ENCODE assay signal across 10 mouse cellular contexts in the genomic region with DNA sequence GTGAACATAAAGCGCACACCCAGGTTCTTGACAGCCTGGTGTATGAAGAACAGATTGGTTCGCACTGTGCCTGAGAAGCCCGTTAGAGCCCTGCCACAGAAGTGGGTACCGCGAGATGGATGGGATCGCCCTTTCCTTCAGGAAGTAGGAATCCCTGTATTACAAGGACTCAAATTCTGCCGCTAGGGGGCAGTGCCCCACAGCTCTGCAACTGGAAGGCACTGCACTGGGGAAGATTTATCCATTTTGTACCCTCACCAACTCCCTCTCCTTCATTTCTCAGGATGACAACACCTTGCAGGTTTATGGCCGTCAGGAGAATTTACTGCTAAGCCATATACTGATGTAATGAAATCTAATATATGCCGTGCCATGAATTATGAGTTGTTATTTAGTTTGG.
DNase-seq lines count a peak whose midpoint lies in the region; ATAC-seq and TF ChIP-seq lines count a peak whose summit lies in the region.
"Had no signal": no experiment of that assay in that cellular context is flagged by ENCODE, and none has a peak within 500 bp of the region (broad histone marks: within the 10 kb centered on the region; RNA-seq: fewer than 3 reads in every experiment).

No protein-coding gene starts in this region.

- H3K4me2 ChIP-seq in midbrain, embryonic 16.5 days (ENCODE audit: low read length), result no peak overlapping the region
- no peak overlapping the region for H3K4me2 ChIP-seq in kidney, embryonic 14.5 days (replicated peaks; ENCODE audit: low read depth, low read length)
- no peak overlapping the region for H3K4me2 ChIP-seq in limb, embryonic 14.5 days (replicated peaks; ENCODE audit: low read depth, low read length, severe bottlenecking)
- H3K4me2 ChIP-seq: embryonic facial prominence, embryonic 13.5 days; stomach, embryonic 15.5 days had no signal

- no peaks in the 10 kb centered on the region for H3K4me1 ChIP-seq in midbrain, embryonic 10.5 days
- no peaks in the 10 kb centered on the region for H3K4me1 ChIP-seq in midbrain, embryonic 16.5 days (ENCODE audit: control insufficient read depth, insufficient read depth, low read length)
- H3K4me1 ChIP-seq in kidney, embryonic 14.5 days (ENCODE audit: control insufficient read depth, insufficient read depth, low read length), result no peaks in the 10 kb centered on the region
- H3K4me1 ChIP-seq in limb, embryonic 14.5 days (ENCODE audit: control insufficient read depth, insufficient read depth, low read length), result no peaks in the 10 kb centered on the region
- no peaks in the 10 kb centered on the region for H3K4me1 ChIP-seq in olfactory bulb, adult 2 months (ENCODE audit: control insufficient read depth, insufficient read depth, low read length)
- H3K4me1 ChIP-seq: embryonic facial prominence, embryonic 13.5 days; stomach, embryonic 15.5 days had no signal

- H3K27me3 ChIP-seq in midbrain, embryonic 10.5 days (ENCODE audit: low read depth, poor library complexity, severe bottlenecking), result no peaks in the 10 kb centered on the region
- H3K27me3 ChIP-seq in midbrain, embryonic 16.5 days (ENCODE audit: control insufficient read depth, insufficient read depth, low read depth, low read length), result no peaks in the 10 kb centered on the region
- no peaks in the 10 kb centered on the region for H3K27me3 ChIP-seq in kidney, embryonic 14.5 days (ENCODE audit: control insufficient read depth, insufficient read depth, low read length)
- H3K27me3 ChIP-seq in limb, embryonic 14.5 days (ENCODE audit: control insufficient read depth, insufficient read depth, low read length), result no peaks in the 10 kb centered on the region
- H3K27me3 ChIP-seq: embryonic facial prominence, embryonic 13.5 days; stomach, embryonic 15.5 days had no signal

- H3K9ac ChIP-seq in midbrain, embryonic 16.5 days (ENCODE audit: low read depth, low read length), result no peak overlapping the region
- no peak overlapping the region for H3K9ac ChIP-seq in kidney, embryonic 14.5 days (ENCODE audit: low read depth, low read length)
- H3K9ac ChIP-seq in limb, embryonic 14.5 days (ENCODE audit: low read depth, low read length, severe bottlenecking), result no peak overlapping the region
- H3K9ac ChIP-seq: embryonic facial prominence, embryonic 13.5 days; stomach, embryonic 15.5 days had no signal

- H3K36me3 ChIP-seq in midbrain, embryonic 10.5 days, result no peaks in the 10 kb centered on the region
- H3K36me3 ChIP-seq in midbrain, embryonic 16.5 days (ENCODE audit: control insufficient read depth, insufficient read depth, low read length), result no peaks in the 10 kb centered on the region
- no peaks in the 10 kb centered on the region for H3K36me3 ChIP-seq in kidney, embryonic 14.5 days (ENCODE audit: control insufficient read depth, insufficient read depth, low read length)
- no peaks in the 10 kb centered on the region for H3K36me3 ChIP-seq in limb, embryonic 14.5 days (ENCODE audit: control insufficient read depth, insufficient read depth, low read length)
- H3K36me3 ChIP-seq: embryonic facial prominence, embryonic 13.5 days; stomach, embryonic 15.5 days had no signal

- no peaks in the 10 kb centered on the region for H3K9me3 ChIP-seq in midbrain, embryonic 10.5 days (replicated peaks)
- H3K9me3 ChIP-seq in midbrain, embryonic 16.5 days (replicated peaks; ENCODE audit: control insufficient read depth, low read length, poor library complexity, severe bottlenecking), result no peaks in the 10 kb centered on the region
- H3K9me3 ChIP-seq in kidney, embryonic 14.5 days (ENCODE audit: control insufficient read depth, low read length), result no peaks in the 10 kb centered on the region
- no peaks in the 10 kb centered on the region for H3K9me3 ChIP-seq in limb, embryonic 14.5 days (ENCODE audit: control insufficient read depth, low read length)
- H3K9me3 ChIP-seq: embryonic facial prominence, embryonic 13.5 days; stomach, embryonic 15.5 days had no signal

- no peak overlapping the region for H3K27ac ChIP-seq in midbrain, embryonic 10.5 days (replicated peaks)
- no peak overlapping the region for H3K27ac ChIP-seq in midbrain, embryonic 16.5 days (ENCODE audit: low read length)
- H3K27ac ChIP-seq in gastrocnemius, adult 2 months, result no peak overlapping the region
- no peak overlapping the region for H3K27ac ChIP-seq in kidney, embryonic 14.5 days (ENCODE audit: low read depth, low read length)
- no peak overlapping the region for H3K27ac ChIP-seq in limb, embryonic 14.5 days (replicated peaks; ENCODE audit: low read depth, low read length)
- no peak overlapping the region for H3K27ac ChIP-seq in olfactory bulb, adult 2 months (ENCODE audit: insufficient read depth, low read depth, low read length)
- H3K27ac ChIP-seq: embryonic facial prominence, embryonic 13.5 days; stomach, embryonic 15.5 days had no signal

- ATAC-seq in midbrain, embryonic 16.5 days, result no peak
- peak; percentile 81 for ATAC-seq in kidney, embryonic 14.5 days (ENCODE audit: low FRiP score, low TSS enrichment)
- peak; percentile 37; the same call in 1 of the 2 replicates for ATAC-seq in limb, embryonic 14.5 days (ENCODE audit: low FRiP score, low read depth)

- DNase-seq in midbrain, embryonic 10.5 days (ENCODE audit: low spot score), result peak; percentile 58
- peak; percentile 62 to 69 for DNase-seq in cerebellum, postnatal 36 days
- peak; percentile 72 for DNase-seq in gastrocnemius, adult 2 months
- DNase-seq in limb, embryonic 14.5 days (ENCODE audit: low spot score), result peak; percentile 82
- DNase-seq in thymus, postnatal 25 days, result peak; percentile 34

- WGBS in midbrain, embryonic 10.5 days, result 41% methylated on average over 9 of the region's 9 CpGs
- 37% methylated on average over 9 of the region's 9 CpGs for WGBS in midbrain, embryonic 16.5 days
- 44% methylated on average over 9 of the region's 9 CpGs for WGBS in kidney, embryonic 14.5 days
- WGBS in limb, embryonic 14.5 days, result 19% methylated on average over 9 of the region's 9 CpGs
- WGBS in olfactory bulb, adult 2 months, result 42% methylated on average over 9 of the region's 9 CpGs

- peak; percentile 91 for TF ChIP-seq CTCF in gastrocnemius, adult 2 months (IDR thresholded peaks at IDR 0.05)
- TF ChIP-seq CTCF in olfactory bulb, adult 2 months (IDR thresholded peaks at IDR 0.05; ENCODE audit: insufficient read depth, low read depth, low read length), result peak; percentile 44; the same call in 1 of the 2 replicates

- no peak overlapping the region for H3K4me3 ChIP-seq in midbrain, embryonic 10.5 days
- no peak overlapping the region for H3K4me3 ChIP-seq in midbrain, embryonic 16.5 days (ENCODE audit: low read depth, low read length)
- no peak overlapping the region for H3K4me3 ChIP-seq in gastrocnemius, adult 2 months
- no peak overlapping the region for H3K4me3 ChIP-seq in kidney, embryonic 14.5 days (ENCODE audit: low read length)
- H3K4me3 ChIP-seq in limb, embryonic 14.5 days (replicated peaks; ENCODE audit: low read length), result no peak overlapping the region
- no peak overlapping the region for H3K4me3 ChIP-seq in olfactory bulb, adult 2 months (ENCODE audit: insufficient read depth, low read depth, low read length)
- H3K4me3 ChIP-seq: embryonic facial prominence, embryonic 13.5 days; stomach, embryonic 15.5 days had no signal

- TF ChIP-seq POLR2A in limb, embryonic 14.5 days (IDR thresholded peaks at IDR 0.05; ENCODE audit: borderline replicate concordance, extremely low read depth, insufficient read depth, insufficient read length), result no peak
- no peak for TF ChIP-seq POLR2A in olfactory bulb, adult 2 months (IDR thresholded peaks at IDR 0.05; ENCODE audit: insufficient read depth, low read depth, low read length)

- intact Hi-C loops in gastrocnemius, adult 2 months (cut with DNase I), result no loop called here
